Mouse (Mus musculus) heart, adult 2 months (tissue): ENCODE measurements around the gene Ankrd7. TPM values are rescaled to one million over a fixed set of nuclear protein-coding genes. Genes with fewer than 3 reads are reported as not detected.

ENCODE experiments used
- DNase-seq, 2 experiments: peaks; one replicate each; pipeline ENCODE4 v3.0.0; 2021
- H3K27ac ChIP-seq: fragments of 200-600 bp; 2 replicates; pipeline ENCODE4 v1.8.1; 2022
- H3K27me3 ChIP-seq: fragments of 200-500 bp; 2 replicates; pipeline ENCODE4 v1.6.1; 2012; ENCODE audit warnings: mild to moderate bottlenecking, low read length, inconsistent platforms, mixed read lengths; ENCODE audit not compliant: control insufficient read depth, insufficient read depth
- H3K36me3 ChIP-seq: fragments of 200-500 bp; 2 replicates; pipeline ENCODE4 v1.6.1; 2012; ENCODE audit warnings: low read length, inconsistent platforms; ENCODE audit not compliant: control insufficient read depth, insufficient read depth
- H3K4me1 ChIP-seq: fragments of 200-500 bp; 2 replicates; pipeline ENCODE4 v1.6.1; 2011; ENCODE audit warnings: low read length; ENCODE audit not compliant: control insufficient read depth, insufficient read depth
- H3K4me3 ChIP-seq: fragments of 200-600 bp; 2 replicates; pipeline ENCODE4 v1.8.1; 2022
- H3K79me2 ChIP-seq: fragments of 200-500 bp; replicated peaks from 2 replicates; pipeline ENCODE4 v1.6.1; 2012; ENCODE audit warnings: mild to moderate bottlenecking, inconsistent platforms, low read length, moderate library complexity, mixed read lengths; ENCODE audit not compliant: control insufficient read depth, insufficient read depth
- H3K9ac ChIP-seq: fragments of 200-500 bp; 2 replicates; pipeline ENCODE4 v1.6.1; 2012; ENCODE audit warnings: low read depth, mild to moderate bottlenecking, control low read depth, inconsistent platforms, low read length, mixed read lengths
- CTCF ChIP-seq: fragments of 200-600 bp; IDR thresholded peaks from 2 replicates; pipeline ENCODE4 v1.8.1; 2022; ENCODE audit warnings: antibody characterized with exemption, mild to moderate bottlenecking, moderate library complexity
- EP300 ChIP-seq: fragments of 200-500 bp; IDR thresholded peaks from 2 replicates; pipeline ENCODE4 v1.6.1; 2011; ENCODE audit warnings: low read depth, low read length, control low read depth; ENCODE audit not compliant: insufficient read depth
- POLR2A ChIP-seq: fragments of 200-500 bp; IDR thresholded peaks from 2 replicates; pipeline ENCODE4 v1.6.1; 2011; ENCODE audit warnings: mild to moderate bottlenecking, low read depth, low read length, control low read depth; ENCODE audit not compliant: insufficient read depth
- WGBS: fragments of 180-500 bp; shearing (Covaris S2); methylation state at CpG from one replicate; pipeline ENCODE4 v1.1.7; 2018; 5-methylcytosine and 5-hydroxymethylcytosine counted together
- intact Hi-C: fragments of 180-260 bp; cut with DNase I; formaldehyde crosslinking; loops from one replicate; pipeline ENCODE4 v1.15.1; 2025
- polyA plus RNA-seq: library from polyadenylated mRNA; depleted of rRNA; stranded (reverse); fragments of >200 nt; gene quantifications from 2 replicates; pipeline ENCODE4 v1.2.3, GENCODE M21; 2012; rRNA removed
- total RNA-seq, 2 experiments: library from RNA; stranded (reverse); gene quantifications; 2 replicates each; pipeline ENCODE4 v1.2.3; 2021

Gene Ankrd7
- total and polyA plus RNA-seq, 3 experiments: not detected

DNA sequence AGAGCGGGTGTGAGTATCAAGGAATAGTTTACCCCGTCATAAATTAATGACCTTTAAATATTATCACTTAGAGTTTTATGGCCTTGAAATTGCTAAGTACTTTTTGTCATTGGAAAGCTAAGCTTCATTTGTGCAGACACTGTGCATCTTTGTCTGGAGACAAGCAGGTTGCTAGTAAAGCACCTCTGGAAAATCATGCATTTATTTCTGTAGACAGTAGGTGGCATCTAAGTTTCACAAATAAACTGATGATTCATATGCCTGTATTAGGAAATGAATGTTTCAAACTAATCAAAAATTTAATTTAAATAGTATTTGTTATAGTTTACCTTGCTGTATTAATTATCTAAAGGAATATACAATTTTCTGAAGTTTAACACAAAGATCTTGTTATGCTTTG is 41.1 kb downstream of the Ankrd7 start:
- intact Hi-C loops: no loop called here
- Histone ChIP-seq H3K9ac (no peak overlapping the region), H3K27ac (no peak overlapping the region), H3K4me3 (no peak overlapping the region), H3K4me1 (no peaks in the 10 kb centered on the region), H3K79me2 (no peaks in the 10 kb centered on the region), H3K36me3 (no peaks in the 10 kb centered on the region), H3K27me3 (no peaks in the 10 kb centered on the region)
- 83% methylated on average over 2 of the region's 2 CpGs for WGBS
- DNase-seq: no peak
- TF ChIP-seq CTCF (peak; percentile 35), EP300 (no peak)

DNA sequence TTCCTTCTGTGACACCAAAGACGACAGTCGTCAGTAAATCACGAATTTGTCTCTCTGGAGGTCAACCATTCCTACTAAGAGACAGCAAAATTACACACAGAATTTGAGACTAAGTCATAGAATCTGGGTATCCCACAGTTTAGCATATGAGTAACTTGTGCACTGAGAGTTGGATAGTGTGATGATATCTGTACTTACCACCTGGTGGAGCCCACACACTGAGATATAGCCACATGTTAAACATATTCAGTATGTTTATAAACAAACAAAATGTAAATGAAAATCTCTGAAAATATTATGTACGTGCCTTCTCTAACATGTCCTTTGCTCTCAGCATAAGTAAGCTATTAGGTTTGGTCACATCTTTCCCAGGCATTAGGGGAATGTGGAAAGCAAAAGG is 47.1 kb downstream of the Ankrd7 start:
- 71% methylated on average over 4 of the region's 4 CpGs for WGBS
- no peaks in the 10 kb centered on the region for H3K27me3 ChIP-seq
- H3K79me2 ChIP-seq: no peaks in the 10 kb centered on the region
- no peak overlapping the region for H3K4me3 ChIP-seq
- H3K4me1 ChIP-seq: no peaks in the 10 kb centered on the region
- TF ChIP-seq EP300 (no peak), POLR2A (no peak), CTCF (no peak)
- no peak for DNase-seq
- H3K36me3 ChIP-seq: no peaks in the 10 kb centered on the region
- no peak overlapping the region for H3K9ac ChIP-seq
- intact Hi-C loops: no loop called here
- H3K27ac ChIP-seq: no peak overlapping the region

GRCm38 (mm10) chr6:18916021-18916420 is 49.9 kb downstream of the Ankrd7 start:
- H3K79me2 ChIP-seq: no peaks in the 10 kb centered on the region
- TF ChIP-seq CTCF: no peak
- TF ChIP-seq POLR2A: no peak
- TF ChIP-seq EP300: no peak
- no peak overlapping the region for H3K27ac ChIP-seq
- no peak overlapping the region for H3K9ac ChIP-seq
- DNase-seq: no peak
- H3K4me3 ChIP-seq: no peak overlapping the region
- no peaks in the 10 kb centered on the region for H3K36me3 ChIP-seq
- no peaks in the 10 kb centered on the region for H3K4me1 ChIP-seq
- intact Hi-C loops: no loop called here
- no peaks in the 10 kb centered on the region for H3K27me3 ChIP-seq
- WGBS: 68% methylated on average over 4 of the region's 4 CpGs

- WGBS: 84% methylated on average over 4 of the region's 4 CpGs
- H3K9ac ChIP-seq: no peak overlapping the region
- no peak overlapping the region for H3K27ac ChIP-seq
- no peak for TF ChIP-seq EP300
- no peak for TF ChIP-seq POLR2A
- no peak for TF ChIP-seq CTCF
- intact Hi-C loops: no loop called here
- no peaks in the 10 kb centered on the region for H3K79me2 ChIP-seq
- DNase-seq: no peak
- H3K4me1 ChIP-seq: no peaks in the 10 kb centered on the region
- H3K36me3 ChIP-seq: no peaks in the 10 kb centered on the region
- no peak overlapping the region for H3K4me3 ChIP-seq
- no peaks in the 10 kb centered on the region for H3K27me3 ChIP-seq
Measured at GRCm38 (mm10) chr6:18916471-18916870, 50.4 kb downstream of the Ankrd7 start.

Other genes starting within 250 kb of the Ankrd7 start
- gene Lsm8, start 17.7 kb upstream of the Ankrd7 start, total RNA-seq: 10 to 100 TPM; 16.7 to 23.2 TPM
- gene Lsm8, start 17.7 kb upstream of the Ankrd7 start, polyA plus RNA-seq: 13.8 and 27.6 TPM in 2 replicates